Mouse (Mus musculus) MEL (cell line): Measurements from ENCODE around the gene Gm27179.
"Not testable (repeated sequence)": the region's sequence is repeated elsewhere in the genome, so short reads cannot be mapped to it uniquely, and the experiment has no call there.

Source experiments
- CHD1 ChIP-seq: IDR thresholded peaks from 2 replicates; pipeline ENCODE4 v1.6.1; 2012; ENCODE audit warnings: low read depth, mild to moderate bottlenecking, inconsistent platforms, low read length, improper control_type of control experiment
- CTCF ChIP-seq, 3 experiments: IDR thresholded peaks in 2 of 3; conservative IDR thresholded peaks in 1 of 3; 2 replicates each; pipeline ENCODE4 v1.5.1; 2011 to 2012; ENCODE audit warnings: low read length in 3 of 3, low read depth in 2 of 3, mild to moderate bottlenecking in 2 of 3, improper control_type of control experiment in 1 of 3, inconsistent platforms in 1 of 3, mixed read lengths in 1 of 3, moderate library complexity in 1 of 3; ENCODE audit not compliant: control insufficient read depth in 1 of 3, insufficient read depth in 1 of 3, poor library complexity in 1 of 3, severe bottlenecking in 1 of 3
- GABPA ChIP-seq: IDR thresholded peaks from 2 replicates; pipeline ENCODE4 v1.6.1; 2012; ENCODE audit warnings: low read depth, mild to moderate bottlenecking, inconsistent platforms, low read length, improper control_type of control experiment, moderate library complexity
- MAFK ChIP-seq: IDR thresholded peaks from 2 replicates; pipeline ENCODE4 v1.6.1; 2011; ENCODE audit warnings: low read depth, mild to moderate bottlenecking, low read length, improper control_type of control experiment, borderline replicate concordance
- POLR2A ChIP-seq, 2 experiments: IDR thresholded peaks; 2 replicates each; pipeline ENCODE4 v1.6.1; 2011 to 2012; ENCODE audit warnings: low read length in 2 of 2, mild to moderate bottlenecking in 2 of 2, control low read depth in 1 of 2, improper control_type of control experiment in 1 of 2, low read depth in 1 of 2, moderate library complexity in 1 of 2; ENCODE audit not compliant: control insufficient read depth in 1 of 2, insufficient read depth in 1 of 2, poor library complexity in 1 of 2
- POLR2AphosphoS5 ChIP-seq: IDR thresholded peaks from 2 replicates; pipeline ENCODE4 v1.6.1; 2012; ENCODE audit warnings: low read depth, borderline replicate concordance, mild to moderate bottlenecking, inconsistent platforms, low read length, moderate library complexity, mixed read lengths
- TAL1 ChIP-seq: IDR thresholded peaks from 2 replicates; pipeline ENCODE4 v1.6.1; 2012; ENCODE audit warnings: mild to moderate bottlenecking, inconsistent platforms, low read length, moderate library complexity, mixed read lengths
- TBP ChIP-seq: IDR thresholded peaks from 2 replicates; pipeline ENCODE4 v1.8.0; 2011; ENCODE audit warnings: low read depth, low read length, improper control_type of control experiment
- USF2 ChIP-seq, 2 experiments: IDR thresholded peaks; 2 replicates each; pipeline ENCODE4 v1.6.1; 2011 to 2012; ENCODE audit warnings: improper control_type of control experiment in 2 of 2, low read length in 2 of 2, borderline replicate concordance in 1 of 2, inconsistent platforms in 1 of 2, low read depth in 1 of 2, mild to moderate bottlenecking in 1 of 2; ENCODE audit not compliant: insufficient read depth in 1 of 2
- ZKSCAN1 ChIP-seq: IDR thresholded peaks from 2 replicates; pipeline ENCODE4 v1.6.1; 2012; ENCODE audit warnings: low read depth, mild to moderate bottlenecking, inconsistent platforms, low read length, improper control_type of control experiment, moderate library complexity
- ZNF384 ChIP-seq: IDR thresholded peaks from 2 replicates; pipeline ENCODE4 v1.6.1; 2012; ENCODE audit warnings: low read depth, mild to moderate bottlenecking, inconsistent platforms, low read length, improper control_type of control experiment

DNA sequence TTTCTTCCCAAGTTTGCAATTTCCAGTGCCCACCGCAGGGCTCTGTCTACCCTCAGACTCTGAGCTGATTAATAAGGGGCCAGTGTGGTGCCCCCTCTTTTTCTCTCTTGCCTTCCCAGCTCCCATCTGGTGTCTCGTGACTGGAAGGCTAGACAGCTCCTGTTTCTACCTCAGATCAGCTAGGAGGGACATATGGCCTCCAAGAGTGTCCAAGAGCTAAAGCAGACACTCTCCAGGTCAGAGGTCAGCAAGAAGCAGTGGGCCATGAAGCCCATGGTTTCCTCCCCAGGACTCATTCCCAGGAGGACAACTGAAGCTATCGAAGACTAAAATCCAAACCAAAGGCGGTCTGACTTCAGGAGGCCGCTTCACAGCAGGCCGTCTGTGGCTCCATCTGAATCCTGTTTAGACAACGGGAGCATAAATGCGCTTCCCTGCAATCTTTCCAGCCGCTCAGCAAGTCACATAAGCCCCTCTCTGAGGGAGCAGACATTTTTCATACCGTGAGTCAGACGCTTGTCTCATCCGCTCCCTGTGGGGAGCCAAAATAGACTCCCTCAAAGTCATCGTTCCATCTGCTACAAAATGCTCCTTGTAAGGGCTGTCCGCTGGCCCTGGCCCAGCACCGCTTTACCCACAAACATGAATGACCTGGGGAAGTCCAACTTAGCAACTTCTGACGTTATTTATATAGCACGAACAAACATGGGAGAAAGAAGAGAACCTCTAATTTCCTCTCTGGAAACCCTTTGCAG lies 44.6 kb downstream of the Gm27179 start:
- not testable (repeated sequence) for TF ChIP-seq MAFK; ZKSCAN1; POLR2A (IDR thresholded peaks at IDR 0.05; ENCODE audit: control insufficient read depth in 1 of 2, insufficient read depth in 1 of 2, low read depth in 1 of 2, low read length in 2 of 2, poor library complexity in 1 of 2); CTCF (IDR thresholded peaks at IDR 0.05 in 2 of 3, conservative IDR thresholded peaks at IDR 0.05 in 1 of 3; ENCODE audit: control insufficient read depth in 1 of 3, insufficient read depth in 1 of 3, low read depth in 2 of 3, low read length in 3 of 3, poor library complexity in 1 of 3, severe bottlenecking in 1 of 3); CHD1; GABPA; POLR2AphosphoS5; TAL1; TBP; USF2 (IDR thresholded peaks at IDR 0.05; ENCODE audit: borderline replicate concordance in 1 of 2, insufficient read depth in 1 of 2, low read depth in 1 of 2, low read length in 2 of 2); ZNF384
